Mouse (Mus musculus) lung, adult 2 months (tissue): ENCODE measurements around the gene Nxnl1. TPM values are rescaled to one million over a fixed set of nuclear protein-coding genes. Genes with fewer than 3 reads are reported as not detected.

Experiments
- DNase-seq: peaks from one replicate; pipeline ENCODE4 v3.0.0; 2022
- H3K4me1 ChIP-seq: fragments of 200-500 bp; 2 replicates; pipeline ENCODE4 v1.6.1; 2011; ENCODE audit warnings: low read length; ENCODE audit not compliant: control insufficient read depth, insufficient read depth
- H3K4me3 ChIP-seq: fragments of 200-500 bp; replicated peaks from 2 replicates; pipeline ENCODE3; 2011; ENCODE audit warnings: low read depth, mild to moderate bottlenecking, control low read depth, low read length; ENCODE audit errors: extremely low read depth
- CTCF ChIP-seq: fragments of 200-500 bp; IDR thresholded peaks from 2 replicates; pipeline ENCODE4 v1.5.1; 2011; ENCODE audit warnings: mild to moderate bottlenecking, low read length, control low read depth; ENCODE audit not compliant: insufficient read depth
- POLR2A ChIP-seq: fragments of 200-500 bp; IDR thresholded peaks from 2 replicates; pipeline ENCODE4 v1.6.1; 2011; ENCODE audit warnings: low read depth, mild to moderate bottlenecking, control low read depth, low read length, borderline replicate concordance; ENCODE audit errors: extremely low read depth
- WGBS: fragments of 180-500 bp; shearing (Covaris S2); methylation state at CpG from one replicate; pipeline ENCODE4 v1.1.7; 2018; 5-methylcytosine and 5-hydroxymethylcytosine counted together
- polyA plus RNA-seq: library from polyadenylated mRNA; depleted of rRNA; stranded (reverse); fragments of >200 nt; gene quantifications from 2 replicates; pipeline ENCODE4 v1.2.3, GENCODE M21; 2012

The Nxnl1 gene
- polyA plus RNA-seq, 1 experiment: not detected

DNA sequence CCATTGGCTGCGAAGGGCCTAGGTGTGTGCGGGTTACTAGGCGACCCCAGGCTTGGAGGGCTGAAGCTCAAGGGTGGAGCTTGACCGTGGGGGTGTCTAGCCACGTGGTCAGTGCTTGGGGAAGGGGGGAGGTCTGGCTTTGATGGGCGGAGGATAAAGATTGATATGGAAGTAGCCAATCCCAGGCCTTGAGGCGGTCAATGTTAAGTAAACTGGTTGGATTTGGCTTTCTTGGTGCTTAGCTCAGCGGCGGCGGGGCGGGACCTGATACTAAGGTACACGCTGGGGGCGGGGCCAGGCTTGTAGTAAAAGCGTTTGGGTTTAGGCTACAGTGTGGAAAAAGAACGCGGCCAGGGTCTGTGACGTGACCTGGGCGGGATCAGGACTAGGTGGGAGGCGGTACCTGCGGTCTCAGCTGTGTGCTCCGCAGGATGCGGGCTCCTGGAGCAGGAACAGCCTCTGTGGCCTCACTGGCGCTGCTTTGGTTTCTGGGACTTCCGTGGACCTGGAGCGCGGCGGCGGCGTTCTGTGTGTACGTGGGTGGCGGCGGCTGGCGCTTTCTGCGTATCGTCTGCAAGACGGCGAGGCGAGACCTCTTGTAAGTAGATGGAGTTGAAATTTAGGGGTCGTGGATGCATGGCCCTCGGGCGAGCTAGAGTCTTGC, 4.0 kb upstream of the Nxnl1 start:
- Histone ChIP-seq H3K4me3 (peak overlapping the region; percentile 89), H3K4me1 (peaks cover 9% of the 10 kb centered on the region)
- TF ChIP-seq POLR2A (peak; percentile 47; the same call in 1 of the 2 replicates), CTCF (no peak)
- DNase-seq: no peak
- under 1% methylated on average over 41 of the region's 41 CpGs for WGBS

DNA sequence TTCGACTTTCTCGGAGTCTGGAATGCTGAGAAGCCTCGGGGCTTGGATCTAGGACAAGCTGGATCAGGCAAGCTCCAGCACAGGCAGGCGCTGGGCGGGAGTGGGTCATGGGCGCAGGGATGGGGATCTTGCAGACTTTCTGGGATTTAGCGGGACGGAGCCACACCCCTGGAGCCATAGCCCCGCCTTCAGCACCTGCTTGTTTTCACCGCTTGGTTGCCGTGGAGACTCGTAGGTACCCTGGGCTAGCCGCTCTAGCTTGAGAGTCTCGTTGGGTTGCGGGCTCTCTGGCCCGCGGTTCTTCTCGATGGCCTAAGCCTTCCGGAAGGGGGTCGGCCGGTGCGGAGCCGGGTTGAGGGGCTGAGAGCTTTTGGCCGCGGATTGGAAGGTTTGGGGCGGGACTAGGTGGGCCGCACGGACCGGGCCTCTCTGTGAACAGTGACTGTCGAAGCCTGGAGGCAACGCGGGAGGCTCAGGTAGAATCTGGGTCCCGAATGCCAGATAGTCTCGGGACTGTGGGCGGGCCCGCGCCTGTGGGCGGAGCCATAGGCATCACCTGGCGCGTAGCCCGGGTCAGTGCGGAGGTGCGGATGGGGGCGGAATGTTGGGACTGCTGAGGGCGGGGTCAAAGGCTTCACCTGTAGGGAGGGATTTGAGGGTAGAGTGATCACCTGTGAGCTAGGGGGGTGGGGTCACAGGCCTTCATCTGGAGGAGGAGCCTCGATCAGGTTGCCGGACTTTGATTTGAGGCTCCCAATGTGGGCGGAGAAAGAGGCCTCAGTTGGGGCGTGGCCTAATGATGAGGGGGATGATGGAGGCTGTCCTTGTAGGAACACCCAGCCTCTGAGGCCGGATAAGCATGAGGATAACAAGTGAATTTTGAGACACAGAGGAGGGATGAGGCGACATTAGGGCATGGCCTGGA, 3.2 kb upstream of the Nxnl1 start:
- Histone ChIP-seq H3K4me1 (peaks cover 9% of the 10 kb centered on the region), H3K4me3 (peak overlapping the region; percentile 89)
- TF ChIP-seq CTCF (no peak), POLR2A (peak; percentile 59; the same call in 1 of the 2 replicates)
- WGBS: 5% methylated on average over 51 of the region's 51 CpGs
- peak; percentile 93 for DNase-seq

DNA sequence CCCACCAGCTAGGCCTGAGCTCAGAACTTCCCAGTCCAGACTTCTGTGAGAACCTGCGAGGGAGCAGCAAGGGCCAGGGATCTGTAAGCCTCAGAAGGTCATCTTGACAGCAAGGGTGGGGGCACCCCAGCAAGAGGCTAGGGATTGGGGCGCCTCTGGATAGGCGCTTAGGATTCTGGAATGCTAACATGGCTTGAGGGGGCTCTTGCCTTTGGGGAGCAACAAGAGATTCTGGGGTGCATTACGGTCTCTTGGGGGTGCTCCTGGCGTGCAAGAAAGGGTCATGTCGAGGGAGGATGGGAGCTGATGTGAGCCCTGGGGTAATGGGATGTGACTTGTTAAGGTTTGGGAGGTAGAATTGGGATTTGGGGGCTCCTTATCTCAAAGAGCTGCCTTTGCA, 2.5 kb upstream of the Nxnl1 start:
- DNase-seq: no peak
- TF ChIP-seq POLR2A: no peak
- no peak for TF ChIP-seq CTCF
- H3K4me3 ChIP-seq: no peak overlapping the region
- peaks cover 9% of the 10 kb centered on the region for H3K4me1 ChIP-seq
- WGBS: 48% methylated on average over 6 of the region's 6 CpGs

DNA sequence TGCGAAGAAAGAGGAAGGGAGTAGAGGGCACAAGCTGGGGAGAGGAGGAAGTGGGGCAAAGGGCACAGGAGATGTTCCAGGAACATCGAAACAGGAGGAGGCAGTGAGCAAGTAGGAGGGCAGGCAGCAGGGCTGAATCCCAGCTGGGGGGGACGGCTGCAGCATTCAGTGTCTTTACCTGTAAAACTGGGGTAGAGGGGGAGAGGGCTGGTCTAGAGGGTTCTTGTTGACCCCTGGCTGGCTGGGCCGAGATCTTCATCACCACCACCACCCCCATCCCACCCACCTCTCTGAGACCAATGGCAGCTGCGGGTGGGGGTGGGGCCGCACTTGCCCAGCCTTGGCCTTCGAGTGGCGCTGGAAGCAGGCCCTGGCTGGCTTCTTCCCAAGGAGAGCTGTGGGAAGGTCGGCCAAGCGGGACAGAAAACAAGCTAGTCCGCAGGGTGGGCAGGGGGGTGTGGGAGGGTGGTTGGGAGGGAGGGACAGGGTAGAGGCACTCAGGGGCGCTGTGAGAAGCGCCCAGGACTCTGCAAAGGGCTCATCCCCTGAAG, 2.1 kb upstream of the Nxnl1 start, which contains the start of gene Slc27a1:
Gene Slc27a1 (plus strand): TSS at position 496 of the 551 bp plus-strand sequence.
- H3K4me1 ChIP-seq: peaks cover 9% of the 10 kb centered on the region
- 30% methylated on average over 13 of the region's 13 CpGs for WGBS
- peak; percentile 75 for DNase-seq
- H3K4me3 ChIP-seq: peak within 1 kb of the TSS; percentile 89
- TF ChIP-seq POLR2A: no peak
- TF ChIP-seq CTCF: no peak

DNA sequence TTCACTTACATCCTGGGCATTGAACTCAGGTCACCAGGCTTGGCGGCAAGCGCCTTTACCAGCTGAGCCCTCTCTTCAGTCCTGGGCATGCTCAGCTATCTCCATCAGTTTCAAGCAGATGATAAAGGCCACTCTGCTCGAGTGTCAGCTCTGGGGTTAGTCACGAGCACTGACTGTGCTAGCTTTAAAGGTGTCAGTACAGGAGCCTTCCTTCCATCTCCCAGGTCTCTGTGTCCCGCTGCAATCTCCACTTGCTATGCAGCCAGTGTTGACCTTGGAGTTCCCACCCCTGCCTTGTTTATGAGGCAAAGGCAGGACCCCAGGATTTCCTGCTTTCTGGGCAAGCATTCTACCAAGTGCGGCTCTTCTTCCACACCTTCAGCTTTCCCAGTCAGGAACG, 1.2 kb upstream of the Nxnl1 start:
- 73% methylated on average over 7 of the region's 7 CpGs for WGBS
- TF ChIP-seq POLR2A (no peak), CTCF (no peak)
- Histone ChIP-seq H3K4me3 (no peak overlapping the region), H3K4me1 (peaks cover 10% of the 10 kb centered on the region)
- no peak for DNase-seq

DNA sequence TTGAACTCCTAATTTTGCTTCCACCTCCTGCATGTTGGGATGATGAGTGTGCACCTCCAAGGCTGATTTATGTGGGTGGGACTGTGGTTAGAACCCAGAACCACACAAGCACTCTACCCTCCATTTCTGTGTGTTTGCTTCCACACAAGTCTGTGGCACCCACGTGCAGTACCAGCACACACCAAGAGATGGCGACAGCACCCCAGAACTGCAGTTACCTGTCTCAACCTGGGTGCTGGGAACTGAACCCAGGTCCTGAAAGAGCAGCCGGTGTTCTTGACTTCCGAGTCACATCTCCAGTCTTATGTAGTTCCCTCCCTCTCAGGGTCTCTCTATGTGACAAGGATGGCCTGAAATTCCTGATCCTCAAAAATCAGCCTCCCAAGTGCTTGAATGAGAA, 2.4 kb downstream of the Nxnl1 start:
- no peak for DNase-seq
- peaks cover 8% of the 10 kb centered on the region; the same call in 1 of the 2 replicates for H3K4me1 ChIP-seq
- TF ChIP-seq CTCF (no peak), POLR2A (no peak)
- H3K4me3 ChIP-seq: no peak overlapping the region
- WGBS: 88% methylated on average over 4 of the region's 4 CpGs

DNA sequence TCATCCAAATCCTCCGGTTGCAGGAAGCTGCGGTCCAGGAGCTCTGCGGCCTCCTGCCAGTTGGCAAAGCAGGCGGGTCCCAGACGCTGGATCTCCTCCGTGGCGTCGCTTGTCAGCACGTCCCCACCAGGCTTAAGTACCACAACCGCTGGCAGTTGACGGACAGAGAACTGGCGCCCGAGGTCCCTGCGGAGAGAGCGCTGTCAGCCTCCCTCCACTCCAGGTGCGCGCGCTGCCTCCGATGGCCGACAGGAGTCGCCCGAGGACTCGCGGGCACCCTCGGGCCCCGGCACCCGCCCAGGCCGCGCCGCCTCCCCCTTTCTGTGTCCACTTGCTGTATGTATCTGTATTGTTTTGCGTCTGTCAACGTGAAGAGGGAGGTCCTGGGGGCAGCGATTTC, 3.6 kb downstream of the Nxnl1 start:
- DNase-seq: peak; percentile 84
- under 1% methylated on average over 33 of the region's 33 CpGs for WGBS
- Histone ChIP-seq H3K4me3 (no peak overlapping the region), H3K4me1 (peaks cover 6% of the 10 kb centered on the region; the same call in 1 of the 2 replicates)
- TF ChIP-seq POLR2A (no peak), CTCF (peak; percentile 39; the same call in 1 of the 2 replicates)

DNA sequence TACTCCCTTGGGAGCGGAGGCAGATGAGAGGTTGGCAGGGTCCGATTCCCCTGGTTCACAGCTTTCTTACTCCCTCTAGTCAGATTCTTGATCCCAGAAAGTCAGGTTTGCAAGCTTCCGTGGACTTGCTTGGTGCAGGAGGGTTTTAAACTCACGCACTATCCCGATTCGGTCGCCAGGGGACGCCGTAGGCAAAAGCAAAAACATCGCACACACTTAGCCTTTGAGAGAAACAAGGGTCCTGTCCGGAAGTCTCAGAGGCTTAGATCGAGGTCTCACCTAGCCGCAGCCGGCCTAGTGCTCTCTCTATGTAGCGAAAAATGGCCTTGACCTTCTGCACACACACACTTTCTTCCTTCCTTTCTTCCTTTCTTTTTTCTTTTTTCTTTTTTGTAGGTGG, 5.0 kb downstream of the Nxnl1 start:
- peak; percentile 67 for DNase-seq
- TF ChIP-seq POLR2A: no peak
- TF ChIP-seq CTCF: peak; percentile 99
- peaks cover 6% of the 10 kb centered on the region; the same call in 1 of the 2 replicates for H3K4me1 ChIP-seq
- no peak overlapping the region for H3K4me3 ChIP-seq
- WGBS: 6% methylated on average over 15 of the region's 15 CpGs

- TF ChIP-seq POLR2A (no peak), CTCF (no peak)
- WGBS: 86% methylated on average over 5 of the region's 5 CpGs
- Histone ChIP-seq H3K4me1 (peaks cover 6% of the 10 kb centered on the region; the same call in 1 of the 2 replicates), H3K4me3 (no peak overlapping the region)
- DNase-seq: no peak
Observed at GRCm38 (mm10) chr8:71560765-71561164, 5.6 kb downstream of the Nxnl1 start.
